Mouse (Mus musculus): ENCODE data around the gene Scd2.
"Not testable (repeated sequence)": the region's sequence is repeated elsewhere in the genome, so short reads cannot be mapped to it uniquely, and the experiment has no call there.

The Scd2 gene

GRCm38 (mm10) chr19:44297862-44298261 lies 4.4 kb downstream of the Scd2 start:
- DNase-seq: no peak

DNA sequence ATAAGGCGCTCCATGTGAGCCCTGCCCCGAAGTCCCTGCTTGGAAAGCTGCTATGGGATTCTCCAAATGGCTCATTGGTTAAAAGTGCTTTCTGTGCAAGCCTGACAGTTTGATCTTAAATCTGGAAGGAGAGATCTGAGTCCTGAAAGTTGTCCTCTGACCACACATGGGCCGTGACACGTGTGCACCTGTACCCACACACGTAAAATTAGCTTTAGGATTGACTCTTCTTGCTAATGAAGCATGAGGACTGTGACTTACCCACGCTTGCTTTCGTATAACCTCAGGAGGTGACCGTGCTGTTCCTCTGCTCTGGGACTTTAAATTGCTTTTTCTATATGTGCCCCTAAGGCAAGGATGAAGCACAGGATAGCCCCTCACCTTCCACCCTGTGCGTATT lies 5.6 kb downstream of the Scd2 start:
- no peak for DNase-seq

DNA sequence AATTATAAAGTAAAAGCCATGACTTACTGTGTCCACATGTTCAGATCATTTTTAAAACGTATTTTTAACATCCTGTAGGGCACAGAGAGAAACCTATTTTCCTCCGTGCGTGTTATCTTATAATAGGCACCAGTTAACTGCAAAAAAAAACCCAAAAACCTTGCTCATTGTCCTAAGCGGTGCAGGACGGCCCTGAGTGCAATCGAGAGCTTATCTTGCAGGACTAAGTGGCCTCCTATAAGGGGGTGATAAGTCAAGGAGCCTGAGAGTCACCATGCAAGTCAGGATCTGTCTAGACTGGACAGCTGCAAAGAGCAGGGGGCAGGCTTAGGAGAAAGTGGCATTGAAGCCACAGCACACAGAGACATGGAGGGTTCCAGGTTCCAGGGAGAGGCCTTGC lies 6.4 kb downstream of the Scd2 start:
- DNase-seq: no peak

DNA sequence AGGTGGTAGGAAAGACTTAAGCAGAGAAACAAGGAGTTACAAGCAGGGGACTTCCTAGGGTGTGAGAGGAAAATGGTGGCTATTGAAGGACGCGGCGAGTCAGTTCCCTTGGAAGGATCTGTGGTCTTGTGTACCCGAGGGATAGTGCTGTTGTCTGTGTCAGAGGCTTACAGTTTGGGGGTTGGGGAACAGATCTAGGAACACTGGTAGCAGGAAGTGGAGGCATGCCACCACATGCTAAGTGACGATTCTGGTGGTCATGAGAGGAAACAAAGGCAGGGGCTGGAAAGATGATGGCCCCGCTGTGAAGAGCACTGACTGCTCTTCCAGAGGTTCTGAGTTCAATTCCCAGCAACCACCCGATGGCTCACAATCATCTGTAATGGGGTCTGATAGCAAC lies 7.0 kb downstream of the Scd2 start:
- no peak for DNase-seq

DNA sequence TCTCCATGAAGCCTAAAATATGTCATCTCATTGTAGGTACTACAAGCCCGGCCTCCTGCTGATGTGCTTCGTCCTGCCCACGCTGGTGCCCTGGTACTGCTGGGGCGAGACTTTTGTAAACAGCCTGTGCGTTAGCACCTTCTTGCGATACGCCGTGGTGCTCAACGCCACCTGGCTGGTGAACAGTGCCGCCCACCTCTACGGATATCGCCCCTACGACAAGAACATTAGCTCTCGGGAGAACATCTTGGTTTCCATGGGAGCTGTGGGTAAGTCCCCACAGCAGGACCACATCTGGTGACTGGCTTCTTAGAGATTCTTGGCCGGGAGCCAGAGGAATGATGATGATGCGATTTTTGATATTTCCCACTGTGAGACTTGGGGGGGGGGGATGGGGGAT lies 7.7 kb downstream of the Scd2 start:
- peak; percentile 70 to 71 for DNase-seq

DNA sequence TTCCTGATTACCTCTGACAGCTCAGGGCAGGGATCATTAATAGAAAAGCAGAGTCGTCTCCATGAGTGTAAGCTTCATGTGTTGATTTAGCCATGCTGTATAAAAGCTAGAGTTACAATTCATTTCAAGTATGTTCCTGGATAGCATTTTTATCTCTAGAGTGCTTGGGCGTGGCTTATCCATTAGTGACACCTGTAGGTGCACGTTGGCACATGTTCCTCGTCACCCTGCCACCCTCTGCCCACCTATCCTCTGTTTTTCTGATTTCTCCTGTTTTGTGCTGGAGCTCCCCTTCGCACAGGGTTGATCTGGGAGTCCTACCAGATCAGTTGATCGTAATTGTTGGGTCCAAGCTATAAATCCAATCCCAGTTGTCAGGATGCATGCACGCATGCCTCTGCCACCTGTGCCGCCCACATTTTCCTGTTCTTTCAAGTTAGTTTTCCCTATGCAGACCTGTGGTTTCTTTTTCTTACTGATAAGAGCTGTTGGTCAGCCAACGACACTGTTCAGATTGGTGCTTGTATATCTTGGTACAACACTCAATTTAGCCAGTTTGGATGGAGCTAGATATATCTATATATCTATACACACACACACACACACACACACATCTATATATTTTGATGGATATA lies 8.3 kb downstream of the Scd2 start:
- no peak for DNase-seq

GRCm38 (mm10) chr19:44302901-44303300 lies 9.4 kb downstream of the Scd2 start:
- peak in 1 of 2 experiments; percentile 81 for DNase-seq

DNA sequence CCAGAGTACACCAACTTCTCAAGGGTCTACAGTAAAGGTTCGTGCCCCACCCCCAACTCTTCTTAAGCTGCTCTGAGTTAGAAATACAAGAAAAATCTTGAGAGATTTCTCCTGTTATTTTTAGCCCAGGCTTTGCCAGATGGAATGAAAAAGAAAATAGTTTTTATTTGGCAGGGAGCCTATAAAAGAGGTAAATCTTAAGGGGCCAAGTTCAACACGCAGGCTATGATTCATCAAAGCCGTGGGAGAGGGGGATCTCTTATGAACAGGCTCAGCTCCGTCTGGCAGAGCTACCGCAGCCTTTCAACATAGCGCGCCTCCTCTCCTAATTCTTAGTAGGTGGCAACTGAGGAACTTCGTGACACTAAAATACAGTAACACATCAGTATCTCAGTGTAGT lies 10.0 kb downstream of the Scd2 start:
- DNase-seq: no peak

DNA sequence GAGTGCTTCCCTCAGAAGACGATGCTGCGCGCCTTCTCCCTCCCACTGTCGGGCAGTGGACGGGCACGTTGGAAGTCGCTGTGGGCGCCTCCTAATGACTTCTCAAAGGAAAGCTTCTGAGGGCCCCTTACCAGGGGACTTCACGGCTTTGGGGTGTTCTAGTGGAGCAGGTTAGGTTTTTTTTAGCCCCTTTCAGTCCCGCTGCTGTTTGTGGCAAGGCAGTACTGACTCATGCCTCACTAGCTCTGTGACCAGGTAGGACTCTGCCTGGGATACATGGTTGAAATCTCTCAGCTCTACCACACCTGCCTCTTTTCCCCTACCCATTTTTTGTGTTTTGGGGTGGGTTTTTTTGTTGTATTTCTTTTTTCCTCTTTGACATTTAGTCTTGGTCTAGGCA lies 10.9 kb downstream of the Scd2 start:
- DNase-seq: no peak

GRCm38 (mm10) chr19:44304851-44305510 lies 11.5 kb downstream of the Scd2 start:
- no peak for DNase-seq

GRCm38 (mm10) chr19:44305701-44306100 lies 12.2 kb downstream of the Scd2 start:
- no peak for DNase-seq

DNA sequence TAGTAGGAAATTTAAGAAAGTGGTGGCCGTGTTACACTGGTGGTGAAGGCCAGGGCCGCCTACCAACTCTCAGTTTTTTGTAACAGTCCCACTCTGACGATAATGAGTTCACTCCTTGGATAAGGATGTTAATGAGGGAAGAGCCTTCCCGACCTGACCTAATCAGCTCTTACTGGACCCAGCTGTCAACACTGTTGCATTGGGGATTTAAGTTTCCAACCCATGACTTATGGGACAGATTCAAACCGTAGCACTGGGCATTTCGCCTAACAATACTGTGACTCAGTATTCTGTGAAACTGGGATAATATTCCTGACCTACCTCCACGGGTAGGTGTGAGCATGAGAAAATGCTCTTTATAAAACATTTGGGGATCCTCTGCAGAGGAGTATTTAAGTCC lies 12.7 kb downstream of the Scd2 start:
- DNase-seq: no peak

DNA sequence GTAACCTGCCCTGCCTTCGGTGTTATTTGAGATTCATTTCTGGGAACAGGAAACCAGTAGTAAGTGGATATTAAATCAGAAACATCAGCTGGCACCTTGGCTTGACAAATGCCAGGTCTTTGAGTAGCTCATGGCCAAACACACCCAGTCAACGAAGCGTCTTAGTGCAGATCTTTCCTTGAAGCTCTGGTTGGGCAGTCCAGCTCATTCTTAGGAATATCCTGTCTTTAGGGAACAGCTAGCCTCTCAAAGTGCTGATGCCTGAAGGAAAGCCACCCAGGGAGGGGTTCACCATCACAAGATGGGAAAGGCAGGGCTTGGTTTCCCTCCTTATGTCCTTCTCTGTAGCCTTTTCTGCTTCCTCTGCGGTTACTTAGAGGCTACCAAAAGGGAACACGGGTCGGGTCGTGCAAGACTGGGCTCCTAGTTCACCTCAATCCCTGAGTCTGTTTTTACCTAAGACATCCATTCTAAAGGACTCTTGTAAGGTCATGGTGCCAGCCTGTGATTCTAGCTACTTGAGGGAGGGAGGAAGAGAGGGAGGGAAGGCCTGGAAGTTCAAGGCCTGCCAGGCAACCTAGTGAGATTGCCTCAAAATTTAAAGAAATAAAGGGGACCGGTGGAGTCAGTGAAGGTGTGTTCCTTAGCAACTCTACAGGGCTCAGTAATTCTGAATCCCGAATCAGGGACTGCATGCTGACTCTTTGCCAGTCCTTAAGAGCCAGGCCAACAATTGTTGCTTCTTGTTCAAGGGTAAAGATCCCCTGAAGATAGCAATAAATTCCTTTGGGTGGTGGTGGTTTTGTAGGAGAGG lies 13.8 kb downstream of the Scd2 start:
- no peak for DNase-seq

DNA sequence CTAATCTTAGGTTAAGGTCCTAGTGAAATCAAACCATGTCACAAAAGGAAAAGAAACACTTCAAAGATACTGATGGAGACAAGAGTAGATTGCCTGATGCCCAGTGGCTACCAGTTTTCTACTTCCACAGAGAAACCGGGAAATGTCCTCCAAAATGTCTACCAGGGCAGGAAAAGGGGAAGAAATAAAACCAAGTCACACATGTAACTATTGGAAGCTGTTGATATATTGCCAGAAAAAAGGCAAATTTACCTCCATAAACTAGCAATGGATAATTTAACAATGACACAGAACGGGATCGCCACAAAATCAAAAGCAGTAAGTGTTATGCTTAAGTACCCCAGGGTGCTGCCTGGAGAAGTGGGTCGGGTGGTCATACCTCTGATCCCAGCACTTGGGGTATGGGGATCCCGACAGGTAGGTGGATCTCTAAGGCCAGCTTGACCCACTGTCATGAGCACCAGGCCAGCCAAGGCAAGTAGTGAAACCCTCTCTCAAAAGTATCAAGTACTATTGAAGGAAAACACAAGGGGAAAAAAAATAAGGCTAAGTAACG lies 14.5 kb downstream of the Scd2 start:
- DNase-seq: no peak

DNA sequence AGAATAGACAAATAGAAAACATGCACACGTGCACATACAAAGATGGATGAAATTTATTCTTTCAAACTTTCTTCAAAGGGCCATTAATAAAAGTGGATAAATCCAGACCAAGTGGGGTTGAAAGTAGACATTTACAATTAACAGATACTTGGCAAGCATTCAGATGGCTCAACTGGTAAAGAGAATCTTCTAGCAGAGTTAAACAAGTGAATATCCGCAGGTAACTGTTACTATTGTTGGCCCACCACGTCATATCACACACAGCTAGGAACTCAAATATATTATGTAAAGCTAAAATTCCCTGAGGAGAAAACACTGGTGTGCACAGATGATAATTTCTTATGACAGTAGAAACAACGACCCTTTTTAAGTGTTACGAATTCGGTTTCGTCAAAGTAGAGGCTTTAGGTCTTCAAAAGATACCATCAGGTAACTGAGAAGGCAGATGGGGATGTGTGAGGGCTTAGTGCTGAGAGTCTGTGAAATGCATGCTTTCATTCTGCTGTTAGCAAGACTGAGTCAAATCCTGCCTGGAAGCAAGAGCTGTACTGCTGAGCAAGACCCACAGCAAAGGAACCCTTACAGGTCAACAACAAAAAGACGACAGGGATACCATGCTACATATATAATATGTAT lies 15.3 kb downstream of the Scd2 start:
- DNase-seq: no peak

- DNase-seq: no peak
Observed at GRCm38 (mm10) chr19:44309351-44310154, 16.1 kb downstream of the Scd2 start.

- not testable (repeated sequence) for DNase-seq
Observed at GRCm38 (mm10) chr19:44310155-44310575, 16.7 kb downstream of the Scd2 start.

- DNase-seq: no peak
Observed at GRCm38 (mm10) chr19:44310814-44311213, 17.3 kb downstream of the Scd2 start.

- DNase-seq: no peak
Observed at GRCm38 (mm10) chr19:44311306-44312006, 18.0 kb downstream of the Scd2 start.

DNA sequence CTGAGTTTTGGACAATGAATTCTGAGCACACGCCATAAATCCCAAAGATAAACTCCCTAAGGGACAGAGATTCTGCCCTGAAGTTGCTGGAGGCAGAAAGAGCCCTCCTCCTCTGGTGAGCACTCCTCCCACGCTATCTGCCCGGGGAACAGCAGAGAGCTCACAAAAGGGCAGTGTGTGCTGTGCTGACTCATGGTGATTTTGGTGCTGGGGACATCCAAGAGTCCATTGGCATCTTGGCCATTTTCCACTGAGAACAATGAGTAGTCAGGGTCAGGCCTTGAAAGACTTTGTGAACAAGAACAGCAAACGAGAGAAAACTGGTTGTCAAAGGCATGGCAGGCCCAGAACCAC lies 18.5 kb downstream of the Scd2 start:
- no peak for DNase-seq

- no peak for DNase-seq
Observed at GRCm38 (mm10) chr19:44313066-44313465, 19.6 kb downstream of the Scd2 start.

- peak; percentile 81 to 89 for DNase-seq
Observed at GRCm38 (mm10) chr19:44314327-44314759, 20.9 kb downstream of the Scd2 start.
